Mouse (Mus musculus) bone marrow macrophage, adult 2 months (primary cell): ENCODE data around the gene Zyg11b.

Experiments
- CTCF ChIP-seq: IDR thresholded peaks from 2 replicates; pipeline ENCODE4 v1.5.1; 2012; ENCODE audit warnings: low read depth, mild to moderate bottlenecking, low read length, moderate library complexity
- POLR2A ChIP-seq: IDR thresholded peaks from 2 replicates; pipeline ENCODE4 v1.6.1; 2012; ENCODE audit warnings: mild to moderate bottlenecking, low read depth, low read length, borderline replicate concordance

DNA sequence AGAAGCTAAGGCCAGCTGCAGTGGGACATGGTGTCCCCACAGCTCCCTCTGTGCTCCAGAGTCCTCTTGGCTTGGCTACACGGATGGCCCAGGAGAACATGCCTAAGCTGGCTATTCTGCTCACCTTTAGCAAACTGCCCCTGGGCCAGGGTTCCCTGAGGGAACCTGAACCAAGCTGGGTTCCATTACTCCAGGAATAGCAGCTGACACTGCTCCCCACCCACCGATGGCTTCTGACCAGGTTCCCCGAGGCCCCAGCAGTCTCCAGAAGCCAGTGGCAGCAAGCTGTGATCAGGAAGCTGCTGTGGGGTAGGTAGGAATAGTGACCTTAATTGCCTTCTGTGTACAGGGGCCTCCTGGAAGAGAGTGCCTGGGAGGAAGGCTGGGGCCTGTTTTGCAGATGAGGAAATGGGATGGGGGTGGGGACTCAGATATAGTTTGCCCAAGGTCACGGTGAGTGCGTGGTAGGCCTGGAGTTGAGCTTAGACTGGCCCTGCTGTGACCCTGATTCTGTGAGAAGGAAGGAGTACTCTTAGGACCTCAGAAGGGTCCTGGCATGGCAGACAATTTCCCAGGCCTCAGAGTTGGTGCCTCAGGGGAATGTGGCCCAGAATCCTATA lies 47.5 kb upstream of the Zyg11b start:
- TF ChIP-seq POLR2A (no peak), CTCF (no peak)
